Mouse (Mus musculus): ENCODE measurements around the gene Apon. TPM values are rescaled to one million over a fixed set of nuclear protein-coding genes. Genes with fewer than 3 reads are reported as not detected.
"Not testable (repeated sequence)": the region's sequence is repeated elsewhere in the genome, so short reads cannot be mapped to it uniquely, and the experiment has no call there.

Gene Apon
- polyA plus RNA-seq, 2 experiments: 0.30 to 0.72 TPM

DNA sequence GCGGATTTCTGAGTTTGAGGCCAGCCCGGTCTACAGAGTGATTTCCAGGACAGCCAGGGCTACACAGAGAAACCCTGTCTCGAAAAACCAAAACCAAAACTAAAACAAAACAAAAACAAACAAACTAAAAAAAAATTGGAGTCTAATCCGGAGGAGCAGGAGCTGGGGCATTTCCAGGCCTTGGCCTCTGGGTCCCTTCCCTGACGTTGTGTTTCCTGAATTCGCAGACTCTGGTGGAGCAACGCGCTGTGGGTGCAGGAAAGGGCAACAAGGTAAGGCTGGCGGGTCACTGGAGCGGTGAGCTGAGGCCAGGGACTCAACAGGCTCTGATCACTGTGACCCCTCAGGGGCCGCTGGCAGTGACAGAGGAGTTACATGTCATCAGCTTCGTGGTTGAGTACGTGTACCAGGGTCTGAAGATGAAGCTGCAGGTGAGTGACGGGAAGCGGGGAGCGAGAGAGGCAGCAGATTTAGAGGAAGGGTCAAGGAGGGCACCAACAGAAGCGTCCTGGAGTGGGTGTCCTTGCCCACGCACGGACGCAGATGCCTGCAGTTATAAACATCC, 29.1 kb downstream of the Apon start:
- ATAC-seq (ENCODE audit: low FRiP score, low read depth) (no peak), DNase-seq (ENCODE audit: low spot score) (no peak)
- Histone ChIP-seq H3K27me3 (ENCODE audit: control insufficient read depth, insufficient read depth, low read length) (no peaks in the 10 kb centered on the region), H3K4me3 (replicated peaks; ENCODE audit: low read length) (no peak overlapping the region), H3K36me3 (ENCODE audit: control insufficient read depth, insufficient read depth, low read length) (peaks cover 67% of the 10 kb centered on the region), H3K4me1 (ENCODE audit: control insufficient read depth, insufficient read depth, low read length) (no peaks in the 10 kb centered on the region), H3K9me3 (ENCODE audit: control insufficient read depth, low read length) (no peaks in the 10 kb centered on the region), H3K27ac (replicated peaks; ENCODE audit: low read depth, low read length) (no peak overlapping the region), H3K4me2 (replicated peaks; ENCODE audit: low read depth, low read length, severe bottlenecking) (no peak overlapping the region), H3K9ac (ENCODE audit: low read depth, low read length, severe bottlenecking) (no peak overlapping the region)
- no peak for TF ChIP-seq POLR2A (IDR thresholded peaks at IDR 0.05; ENCODE audit: borderline replicate concordance, extremely low read depth, insufficient read depth, insufficient read length)
- WGBS: 87% methylated on average over 20 of the region's 20 CpGs

DNA sequence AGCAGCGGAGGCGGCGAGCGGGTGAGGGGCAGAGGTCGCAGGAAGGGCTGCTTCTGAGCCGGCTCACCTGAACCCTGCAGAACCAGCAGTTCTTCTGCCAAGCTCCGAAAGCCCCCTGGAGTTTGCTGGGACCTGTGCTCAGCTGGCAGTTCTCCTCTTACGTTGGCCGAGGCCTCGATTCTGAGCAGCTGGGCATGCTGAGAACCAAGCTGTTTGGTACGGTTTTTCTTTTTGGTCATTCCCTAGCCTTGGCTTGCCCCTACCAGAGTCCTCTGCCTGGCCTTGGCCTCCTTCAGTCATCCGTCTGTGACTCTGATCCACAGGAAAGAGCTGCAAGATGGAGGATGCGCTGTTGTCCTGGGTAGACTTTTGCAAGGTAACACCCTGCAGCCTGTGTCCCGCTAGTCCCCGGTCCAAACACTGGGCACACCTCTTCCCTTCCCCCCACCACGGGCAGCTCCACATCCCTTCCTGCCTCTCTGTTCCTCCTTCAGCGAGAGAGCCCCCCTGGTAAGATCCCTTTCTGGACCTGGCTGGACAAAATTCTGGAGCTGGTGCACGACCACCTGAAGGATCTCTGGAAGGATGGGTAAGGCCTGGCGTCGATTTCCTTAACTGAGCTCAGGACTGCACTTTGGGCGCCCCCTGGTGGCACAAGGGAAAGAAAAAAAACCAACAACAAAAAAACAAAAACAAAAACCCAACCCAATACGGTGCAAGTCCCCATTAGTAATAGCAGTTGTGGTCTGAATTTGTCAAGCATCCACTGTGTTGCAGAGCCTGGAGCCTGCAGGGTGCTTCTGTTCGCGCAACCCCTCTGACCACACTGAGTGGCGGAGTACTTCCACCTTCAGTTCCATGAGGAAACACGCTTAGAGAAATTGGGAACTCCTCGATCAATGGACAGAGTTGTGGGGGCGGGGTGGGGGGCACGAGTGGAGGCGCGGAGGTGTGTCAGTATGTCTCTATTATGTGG, 30.0 kb downstream of the Apon start:
- no peak for TF ChIP-seq POLR2A (IDR thresholded peaks at IDR 0.05; ENCODE audit: borderline replicate concordance, extremely low read depth, insufficient read depth, insufficient read length)
- WGBS: 67% methylated on average over 31 of the region's 31 CpGs

DNA sequence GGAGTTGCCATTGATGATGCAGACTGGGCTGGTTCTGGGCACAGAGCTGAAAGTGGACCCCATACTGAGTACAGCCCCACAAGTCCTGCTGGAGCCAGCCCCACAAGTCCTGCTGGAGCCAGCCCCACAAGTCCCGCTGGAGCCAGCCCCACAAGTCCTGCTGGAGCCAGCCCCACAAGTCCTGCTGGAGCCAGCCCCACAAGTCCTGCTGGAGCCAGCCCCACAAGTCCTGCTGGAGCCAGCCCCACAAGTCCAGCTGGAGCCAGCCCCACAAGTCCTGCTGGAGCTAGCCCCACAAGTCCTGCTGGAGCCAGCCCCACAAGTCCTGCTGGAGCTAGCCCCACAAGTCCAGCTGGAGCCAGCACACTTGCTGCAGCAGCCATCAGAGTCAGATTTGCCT, 36.7 kb downstream of the Apon start:
- H3K9me3 ChIP-seq (ENCODE audit: control insufficient read depth, low read length); ATAC-seq (ENCODE audit: low FRiP score, low read depth); H3K27me3 ChIP-seq (ENCODE audit: control insufficient read depth, insufficient read depth, low read length); H3K27ac ChIP-seq (replicated peaks; ENCODE audit: low read depth, low read length); H3K9ac ChIP-seq (ENCODE audit: low read depth, low read length, severe bottlenecking); DNase-seq (ENCODE audit: low spot score); H3K4me3 ChIP-seq (replicated peaks; ENCODE audit: low read length); H3K4me2 ChIP-seq (replicated peaks; ENCODE audit: low read depth, low read length, severe bottlenecking); H3K4me1 ChIP-seq (ENCODE audit: control insufficient read depth, insufficient read depth, low read length): not testable (repeated sequence)
- H3K36me3 ChIP-seq (ENCODE audit: control insufficient read depth, insufficient read depth, low read length): peaks cover 53% of the 10 kb centered on the region
- 83% methylated on average over 1 of the region's 1 CpGs for WGBS

More for the DNA sequence above, 30.0 kb downstream of the Apon start:
- no peaks in the 10 kb centered on the region for H3K9me3 ChIP-seq (ENCODE audit: control insufficient read depth, low read length)
- no peaks in the 10 kb centered on the region for H3K4me1 ChIP-seq (ENCODE audit: control insufficient read depth, insufficient read depth, low read length)
- no peaks in the 10 kb centered on the region for H3K27me3 ChIP-seq (ENCODE audit: control insufficient read depth, insufficient read depth, low read length)
- H3K4me3 ChIP-seq (replicated peaks; ENCODE audit: low read length): no peak overlapping the region
- DNase-seq (ENCODE audit: low spot score): peak; percentile 52
- ATAC-seq (ENCODE audit: low FRiP score, low read depth): no peak
- no peak overlapping the region for H3K27ac ChIP-seq (replicated peaks; ENCODE audit: low read depth, low read length)
- H3K9ac ChIP-seq (ENCODE audit: low read depth, low read length, severe bottlenecking): no peak overlapping the region
- H3K36me3 ChIP-seq (ENCODE audit: control insufficient read depth, insufficient read depth, low read length): peaks cover 71% of the 10 kb centered on the region
- H3K4me2 ChIP-seq (replicated peaks; ENCODE audit: low read depth, low read length, severe bottlenecking): no peak overlapping the region

DNA sequence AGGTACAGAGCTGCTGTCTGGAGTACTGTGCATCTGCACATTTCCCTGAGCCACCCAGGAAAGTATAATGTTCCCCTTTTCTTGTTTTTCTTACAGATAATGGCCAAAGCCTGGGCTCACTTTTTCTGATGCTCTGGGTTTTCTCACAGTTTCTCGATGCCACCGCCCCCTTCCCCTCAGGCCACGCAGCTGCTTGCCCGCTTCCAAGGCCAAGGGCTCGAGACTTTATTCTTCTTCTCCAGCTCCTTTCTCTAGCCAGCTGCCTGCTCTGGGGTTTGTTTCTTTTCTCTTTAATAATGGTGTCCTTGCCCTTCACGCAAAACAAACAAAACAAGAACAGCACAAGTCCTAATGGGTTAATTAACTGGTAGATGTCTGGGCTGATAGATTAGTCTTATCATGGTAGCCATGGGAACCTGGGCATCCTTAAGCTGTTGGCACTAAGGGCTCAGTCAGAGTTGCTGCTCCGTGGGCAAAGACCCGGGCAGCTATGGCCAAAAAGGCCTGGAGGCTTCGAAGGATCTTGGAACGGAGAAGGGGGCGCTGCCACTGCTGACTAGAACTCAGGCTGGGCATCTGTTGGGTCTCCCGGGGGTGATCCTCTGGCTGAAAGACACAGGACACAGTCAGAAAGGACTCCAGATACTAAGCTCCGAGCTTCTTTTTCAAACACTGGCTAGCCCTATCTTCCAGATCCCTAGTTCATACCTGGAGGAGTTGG, 42.6 kb downstream of the Apon start:
- no peak for DNase-seq (ENCODE audit: low spot score)
- WGBS: 75% methylated on average over 13 of the region's 13 CpGs
- TF ChIP-seq POLR2A (IDR thresholded peaks at IDR 0.05; ENCODE audit: borderline replicate concordance, extremely low read depth, insufficient read depth, insufficient read length): no peak
- Histone ChIP-seq H3K27ac (replicated peaks; ENCODE audit: low read depth, low read length) (no peak overlapping the region), H3K9ac (ENCODE audit: low read depth, low read length, severe bottlenecking) (no peak overlapping the region), H3K4me3 (replicated peaks; ENCODE audit: low read length) (no peak overlapping the region), H3K36me3 (ENCODE audit: control insufficient read depth, insufficient read depth, low read length) (peaks cover 19% of the 10 kb centered on the region), H3K9me3 (ENCODE audit: control insufficient read depth, low read length) (no peaks in the 10 kb centered on the region), H3K27me3 (ENCODE audit: control insufficient read depth, insufficient read depth, low read length) (no peaks in the 10 kb centered on the region), H3K4me1 (ENCODE audit: control insufficient read depth, insufficient read depth, low read length) (peaks cover 2% of the 10 kb centered on the region; the same call in 1 of the 2 replicates), H3K4me2 (replicated peaks; ENCODE audit: low read depth, low read length, severe bottlenecking) (no peak overlapping the region)
- no peak for ATAC-seq (ENCODE audit: low FRiP score, low read depth)

- no peak for ATAC-seq (ENCODE audit: low FRiP score, low read depth)
- WGBS: 58% methylated on average over 4 of the region's 4 CpGs
- TF ChIP-seq POLR2A (IDR thresholded peaks at IDR 0.05; ENCODE audit: borderline replicate concordance, extremely low read depth, insufficient read depth, insufficient read length): no peak
- H3K9ac ChIP-seq (ENCODE audit: low read depth, low read length, severe bottlenecking): no peak overlapping the region
- H3K27me3 ChIP-seq (ENCODE audit: control insufficient read depth, insufficient read depth, low read length): no peaks in the 10 kb centered on the region
- peaks cover 4% of the 10 kb centered on the region; the same call in 1 of the 2 replicates for H3K4me1 ChIP-seq (ENCODE audit: control insufficient read depth, insufficient read depth, low read length)
- H3K27ac ChIP-seq (replicated peaks; ENCODE audit: low read depth, low read length): no peak overlapping the region
- no peak overlapping the region for H3K4me2 ChIP-seq (replicated peaks; ENCODE audit: low read depth, low read length, severe bottlenecking)
- no peak overlapping the region for H3K4me3 ChIP-seq (replicated peaks; ENCODE audit: low read length)
- H3K36me3 ChIP-seq (ENCODE audit: control insufficient read depth, insufficient read depth, low read length): peaks cover 12% of the 10 kb centered on the region
- DNase-seq (ENCODE audit: low spot score): no peak
- no peaks in the 10 kb centered on the region for H3K9me3 ChIP-seq (ENCODE audit: control insufficient read depth, low read length)
Observed at GRCm38 (mm10) chr10:128297221-128297620, 43.3 kb downstream of the Apon start.
